Mouse (Mus musculus) layer of hippocampus, postnatal 36 days (tissue): ENCODE measurements around the gene Mrm3. TPM values are rescaled to one million over a fixed set of nuclear protein-coding genes. Genes with fewer than 3 reads are reported as not detected.

Experiments
- DNase-seq, 2 experiments: peaks; one replicate each; pipeline ENCODE4 v3.0.0; 2022
- total RNA-seq, 2 experiments: library from RNA; stranded (reverse); gene quantifications; 2 replicates each; pipeline ENCODE4 v1.2.3; 2021

Mrm3 gene
- total RNA-seq, 2 experiments from 2014 or later: 16.8 to 17.4 TPM

DNA sequence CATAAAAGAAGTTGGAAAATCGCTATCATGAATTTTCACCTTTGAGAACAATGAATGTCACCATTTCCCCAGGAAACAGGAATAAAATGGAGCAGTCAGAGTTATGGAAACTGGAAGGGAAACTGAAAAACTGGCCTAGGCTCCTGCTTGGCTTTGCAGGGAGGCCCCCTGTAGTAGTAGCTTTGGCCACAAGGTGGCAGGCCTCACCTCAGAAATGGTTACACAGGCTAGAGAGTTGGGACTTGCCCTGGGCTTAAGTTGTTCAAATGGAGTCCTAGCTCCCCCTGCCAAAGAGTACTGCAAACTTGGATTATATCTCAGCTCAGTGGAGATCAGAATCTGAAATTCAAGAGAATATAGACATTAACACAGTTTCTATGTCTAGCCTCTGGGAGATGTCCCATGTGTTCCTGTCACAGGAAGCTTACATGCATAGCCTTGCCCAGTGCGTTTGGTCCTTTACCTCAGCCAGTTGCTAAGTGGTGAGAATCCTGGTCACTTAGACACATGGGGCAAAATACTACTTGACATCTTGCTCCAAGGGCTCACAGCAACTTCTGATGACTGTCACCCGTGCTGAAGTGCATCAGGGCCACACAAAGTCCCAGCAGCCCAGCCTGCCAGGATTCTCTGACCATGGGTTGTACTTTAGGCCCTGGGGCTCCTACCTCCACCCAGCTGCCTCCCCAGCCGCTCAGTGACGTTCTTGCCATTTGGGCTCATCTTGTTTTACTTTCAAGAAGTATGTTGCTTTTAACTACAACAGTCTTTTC, 9.8 kb downstream of the Mrm3 start:
- peak; percentile 78 to 84 for DNase-seq

DNA sequence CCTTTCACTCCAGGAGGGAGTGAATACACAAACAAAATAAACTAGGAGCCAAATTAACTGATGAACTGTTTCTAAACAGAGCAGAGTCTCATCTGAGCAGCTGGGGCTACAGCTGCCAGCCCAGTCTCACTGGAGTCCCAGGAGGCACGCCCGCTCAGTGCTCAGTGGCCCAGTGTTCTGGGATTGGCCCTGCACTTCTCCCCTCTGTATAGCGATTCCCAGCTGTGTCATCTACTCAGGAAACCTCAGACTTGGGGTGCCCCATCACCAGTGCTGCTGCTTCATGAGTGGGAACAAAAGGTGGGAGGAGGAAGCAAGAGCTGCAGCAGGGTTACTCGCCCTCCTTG, 10.4 kb downstream of the Mrm3 start:
- no peak for DNase-seq

DNA sequence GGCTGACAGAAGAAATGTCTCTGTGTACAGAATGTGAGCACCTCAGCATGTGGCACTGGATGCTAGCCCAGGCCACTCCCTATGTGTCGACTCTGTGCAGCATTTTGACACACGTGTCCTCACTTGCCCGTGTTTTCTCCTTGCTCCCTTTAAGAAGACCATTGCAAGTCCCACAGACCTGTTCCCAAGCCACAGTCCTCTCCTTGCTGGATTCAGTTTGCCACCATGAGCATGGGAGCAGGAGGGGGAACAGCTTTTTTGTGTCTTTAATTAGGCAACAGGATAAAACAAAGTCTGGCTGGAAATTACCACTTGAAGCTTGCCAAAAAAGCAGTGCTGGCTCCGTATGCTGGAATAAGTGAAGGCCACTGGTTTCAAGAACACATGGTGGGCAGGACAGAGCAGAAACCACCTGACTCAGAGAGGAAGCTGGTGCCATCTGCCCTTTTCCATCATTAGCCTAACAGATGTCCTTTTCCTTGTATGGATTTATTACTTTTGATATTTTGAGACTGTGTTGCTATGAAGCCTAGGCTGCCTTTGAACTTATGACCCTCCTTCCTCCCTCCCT, 12.0 kb downstream of the Mrm3 start:
- peak; percentile 32 to 38 for DNase-seq

DNA sequence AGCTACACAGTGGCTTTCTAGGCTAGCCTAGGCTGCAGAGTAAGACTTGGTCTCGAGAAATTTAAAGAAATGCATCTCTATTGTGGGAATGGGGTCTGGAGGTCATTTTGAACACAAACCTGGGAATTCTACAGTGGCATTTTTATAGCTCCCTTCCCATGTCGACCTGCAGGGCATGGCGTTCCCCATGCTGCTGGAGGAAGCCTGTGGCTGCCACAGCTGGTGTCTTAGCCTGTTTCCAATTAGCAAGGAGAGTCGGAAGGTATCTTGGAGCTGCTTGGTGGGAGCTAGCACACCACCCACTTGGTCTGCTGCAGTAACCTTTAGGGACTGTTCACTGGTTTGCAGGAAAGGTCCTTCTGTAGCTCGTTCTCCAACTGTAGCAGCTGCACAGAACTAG, 12.6 kb downstream of the Mrm3 start:
- no peak for DNase-seq

DNA sequence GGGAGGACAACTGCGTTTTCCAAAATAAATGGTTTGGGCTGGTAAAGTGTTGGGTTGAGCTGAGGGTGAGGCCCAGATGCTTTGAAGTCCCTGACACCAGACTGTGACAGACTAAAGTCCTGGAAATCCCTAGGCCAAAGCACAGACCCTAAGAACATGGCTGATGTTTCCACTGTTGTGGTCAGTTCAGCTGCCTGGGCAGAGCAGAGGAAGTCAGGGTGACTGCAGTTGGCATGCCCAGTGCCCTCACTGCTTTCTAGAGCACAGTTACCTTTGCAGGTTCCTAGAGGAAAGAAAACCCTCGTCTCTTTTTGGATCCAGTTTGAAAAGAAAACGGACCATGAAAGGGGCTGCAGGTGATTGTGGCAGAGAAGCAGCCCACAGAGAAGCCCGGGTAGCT, 13.9 kb downstream of the Mrm3 start:
- no peak for DNase-seq

DNA sequence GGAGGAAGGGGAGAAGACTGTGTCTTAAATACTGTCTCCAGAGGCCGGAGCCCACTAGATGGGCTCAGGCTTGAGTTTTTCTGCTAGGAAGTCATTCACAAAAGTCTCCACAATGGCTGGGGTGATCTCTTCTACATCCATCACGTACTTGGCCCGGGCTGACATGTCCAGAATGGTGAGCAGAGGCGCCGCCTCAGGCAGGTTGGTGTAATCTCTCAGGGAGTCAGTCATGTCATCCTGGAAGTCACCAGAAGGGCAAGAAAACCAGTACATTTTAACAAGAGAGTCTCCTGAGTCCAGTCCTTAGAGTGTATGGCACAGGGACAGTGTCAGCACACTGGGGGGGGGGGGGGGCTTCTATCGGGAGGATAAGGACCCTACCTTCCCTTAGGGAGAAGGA, 15.0 kb downstream of the Mrm3 start:
- no peak for DNase-seq

DNA sequence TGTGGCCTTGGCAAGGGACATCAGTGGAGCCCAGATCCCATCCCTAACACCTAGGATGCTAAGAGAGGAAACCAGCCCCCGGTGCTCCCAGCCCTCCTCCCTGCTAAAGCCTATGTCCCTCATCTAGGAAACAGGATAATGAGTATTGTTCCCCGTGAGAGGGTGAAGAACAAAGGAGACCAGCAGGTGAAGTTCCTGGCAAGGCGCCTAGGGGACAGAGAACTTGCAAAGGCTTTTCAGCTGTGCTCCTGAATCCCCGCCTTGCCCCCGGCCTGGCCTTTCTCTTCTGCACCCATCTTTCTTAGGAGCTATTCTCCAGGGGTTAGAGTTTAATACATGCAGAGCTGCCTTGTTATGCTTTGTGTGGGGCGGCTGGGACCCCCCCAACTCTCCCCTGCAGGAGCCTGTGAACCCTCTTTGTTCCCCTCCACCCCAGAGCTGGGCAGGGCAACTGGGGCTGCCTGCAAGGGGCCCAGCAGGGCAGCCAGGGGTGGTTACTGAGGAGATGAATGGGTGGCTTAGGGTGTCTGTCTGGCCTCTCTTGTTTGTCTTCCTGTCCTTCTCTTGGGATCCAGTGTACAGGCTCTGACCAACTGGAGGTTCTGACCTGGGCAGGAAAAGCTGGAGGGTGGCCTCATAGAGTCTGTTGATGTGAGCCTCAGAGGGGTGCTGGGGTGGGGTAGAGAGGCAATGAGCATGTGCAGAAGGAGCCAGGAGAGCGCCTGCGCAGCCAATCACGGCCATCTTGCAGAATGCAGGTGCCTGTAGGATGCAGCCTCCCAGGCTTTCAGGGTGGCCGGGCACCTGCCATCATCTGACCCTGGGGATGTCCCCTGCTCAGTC, 16.9 kb downstream of the Mrm3 start:
- no peak for DNase-seq

DNA sequence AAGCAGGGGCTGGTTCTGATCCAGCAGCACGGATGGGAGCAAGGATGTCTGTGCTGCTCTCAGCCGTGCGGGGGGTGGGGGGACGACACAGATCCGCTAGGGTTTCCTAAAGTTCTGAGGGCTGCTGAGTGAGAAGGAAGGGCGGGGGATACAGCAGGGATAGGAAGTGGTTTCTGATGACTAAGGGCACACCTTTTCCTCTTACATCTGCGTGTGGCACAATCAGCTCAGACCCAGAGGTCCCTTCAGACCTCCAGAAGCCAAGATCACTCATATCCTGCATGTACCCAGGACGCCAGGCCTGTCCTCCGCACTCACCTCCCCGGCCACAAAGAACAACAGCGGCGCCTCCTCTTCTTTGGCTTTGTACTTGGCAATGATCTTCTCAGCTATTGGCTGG, 17.7 kb downstream of the Mrm3 start:
- no peak for DNase-seq

DNA sequence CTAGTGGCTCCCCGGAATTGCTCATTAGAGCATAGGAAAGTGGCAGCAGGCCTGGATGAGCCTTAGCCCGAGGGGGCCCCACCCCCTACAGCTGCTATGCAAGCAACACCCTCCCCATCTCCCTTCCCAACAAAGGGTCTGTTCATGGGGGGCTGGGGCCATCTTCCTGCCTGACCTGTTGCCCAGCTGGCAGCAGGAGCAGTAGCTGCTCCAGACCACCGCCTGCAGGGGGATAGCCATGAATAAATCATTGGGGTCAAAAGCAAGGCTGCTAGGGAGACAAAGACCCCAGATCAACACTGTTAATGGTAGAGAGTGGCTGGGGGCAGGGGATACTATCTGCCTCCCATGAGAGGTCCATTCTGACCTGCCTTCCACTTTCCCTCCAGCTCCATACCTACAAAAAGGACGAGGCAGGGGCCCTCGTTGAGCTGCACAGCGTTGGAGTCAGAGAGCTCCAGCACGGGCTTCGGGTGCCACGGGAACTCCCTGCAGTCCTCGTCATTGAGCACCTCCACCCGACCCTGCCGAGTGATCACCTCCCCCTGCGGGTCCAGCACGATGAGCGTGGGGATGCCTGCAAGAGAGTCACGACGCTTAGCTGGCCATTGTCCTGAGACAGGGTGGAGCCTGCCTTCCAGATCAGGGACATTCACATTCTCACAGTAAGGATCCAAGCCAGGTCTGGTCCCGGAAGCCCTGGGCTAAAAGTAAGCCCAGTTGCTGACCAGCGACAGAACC, 19.3 kb downstream of the Mrm3 start:
- DNase-seq: no peak

DNA sequence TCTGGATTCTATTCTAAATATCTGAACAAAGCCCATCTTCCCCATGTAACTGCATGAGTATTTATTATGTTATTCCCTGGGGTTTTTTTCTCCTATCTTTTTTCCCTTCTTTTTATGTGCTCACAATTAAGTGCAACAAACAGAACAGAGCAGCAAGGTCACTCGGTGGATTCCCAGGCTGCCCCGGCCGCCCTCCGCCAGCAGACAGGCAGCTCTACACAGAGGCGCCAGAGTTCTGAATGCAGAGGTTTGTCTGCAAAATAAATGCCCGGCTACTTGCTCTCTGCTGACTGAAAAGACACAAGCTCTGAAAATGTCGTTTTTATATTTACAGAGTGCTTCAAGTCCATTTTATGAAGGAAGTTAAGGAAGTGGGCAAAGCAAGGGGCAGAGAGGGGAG, 24.0 kb downstream of the Mrm3 start:
- no peak for DNase-seq

DNA sequence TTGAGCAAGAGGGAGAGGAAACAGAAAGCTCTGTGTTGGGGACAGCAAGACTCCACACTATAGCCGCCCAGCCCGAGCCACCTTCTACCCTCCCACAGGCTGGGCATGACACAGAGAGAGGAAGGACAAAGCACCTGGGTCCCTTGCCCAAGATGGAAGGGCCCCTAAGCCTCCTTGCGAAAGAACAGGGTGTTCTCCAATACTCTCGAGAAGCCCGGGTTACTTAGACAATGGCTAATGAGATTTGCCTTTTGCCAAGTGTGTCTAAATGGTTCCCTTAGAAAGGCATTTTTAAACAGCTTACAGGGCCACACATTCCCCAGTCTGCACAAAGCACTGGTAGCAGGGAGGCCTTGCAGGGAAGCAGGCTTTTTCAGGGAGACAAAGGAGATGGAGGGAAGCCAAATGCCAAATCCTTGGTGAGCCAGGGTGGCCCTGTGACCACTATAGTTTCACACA, 24.5 kb downstream of the Mrm3 start:
- peak; percentile 34 to 38 for DNase-seq

DNA sequence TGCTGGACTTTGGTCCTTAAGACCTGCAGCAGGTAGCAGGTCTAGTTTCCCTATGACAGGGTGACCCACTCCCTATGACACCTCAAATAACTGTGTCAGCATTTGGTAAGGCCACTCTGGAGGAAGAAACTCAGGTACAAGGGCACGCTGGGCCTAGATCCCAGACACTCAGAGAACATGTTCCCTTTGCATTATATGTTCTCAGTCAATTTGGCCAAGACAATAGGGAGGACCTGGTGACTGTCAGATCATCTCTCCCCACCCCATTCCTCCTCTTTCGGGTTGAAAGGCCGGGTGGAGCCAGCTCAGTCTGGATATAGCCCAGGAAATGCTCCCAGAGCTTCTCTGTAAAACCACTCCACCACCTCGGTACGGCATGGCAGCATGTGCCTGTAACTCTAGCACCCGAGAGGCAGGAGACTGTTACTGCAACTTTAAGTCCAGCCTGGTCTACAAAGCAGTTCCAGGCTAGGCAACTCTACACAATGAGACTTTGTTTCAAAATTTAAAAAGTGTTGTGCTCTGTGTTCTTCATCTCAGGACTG, 25.1 kb downstream of the Mrm3 start:
- DNase-seq: no peak

DNA sequence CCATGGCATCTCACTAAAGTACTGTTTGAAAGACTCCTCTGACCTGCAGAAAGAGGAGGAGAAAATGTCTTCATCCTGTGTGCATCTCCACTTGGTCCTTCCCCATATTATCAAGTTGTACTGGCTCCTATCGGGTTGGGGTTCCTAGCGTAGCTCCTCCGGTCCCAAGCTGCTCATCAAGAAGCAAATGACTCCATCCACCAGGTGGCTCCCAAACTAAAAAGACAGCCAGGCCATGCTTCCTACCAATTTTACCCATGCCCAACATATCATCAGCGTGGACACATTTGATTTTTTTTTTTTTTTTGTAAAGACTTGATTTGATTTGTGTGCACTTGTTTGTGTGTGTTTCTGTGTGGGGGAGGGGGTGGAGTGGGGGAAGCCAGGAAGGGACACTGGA, 28.9 kb downstream of the Mrm3 start:
- DNase-seq: no peak

DNA sequence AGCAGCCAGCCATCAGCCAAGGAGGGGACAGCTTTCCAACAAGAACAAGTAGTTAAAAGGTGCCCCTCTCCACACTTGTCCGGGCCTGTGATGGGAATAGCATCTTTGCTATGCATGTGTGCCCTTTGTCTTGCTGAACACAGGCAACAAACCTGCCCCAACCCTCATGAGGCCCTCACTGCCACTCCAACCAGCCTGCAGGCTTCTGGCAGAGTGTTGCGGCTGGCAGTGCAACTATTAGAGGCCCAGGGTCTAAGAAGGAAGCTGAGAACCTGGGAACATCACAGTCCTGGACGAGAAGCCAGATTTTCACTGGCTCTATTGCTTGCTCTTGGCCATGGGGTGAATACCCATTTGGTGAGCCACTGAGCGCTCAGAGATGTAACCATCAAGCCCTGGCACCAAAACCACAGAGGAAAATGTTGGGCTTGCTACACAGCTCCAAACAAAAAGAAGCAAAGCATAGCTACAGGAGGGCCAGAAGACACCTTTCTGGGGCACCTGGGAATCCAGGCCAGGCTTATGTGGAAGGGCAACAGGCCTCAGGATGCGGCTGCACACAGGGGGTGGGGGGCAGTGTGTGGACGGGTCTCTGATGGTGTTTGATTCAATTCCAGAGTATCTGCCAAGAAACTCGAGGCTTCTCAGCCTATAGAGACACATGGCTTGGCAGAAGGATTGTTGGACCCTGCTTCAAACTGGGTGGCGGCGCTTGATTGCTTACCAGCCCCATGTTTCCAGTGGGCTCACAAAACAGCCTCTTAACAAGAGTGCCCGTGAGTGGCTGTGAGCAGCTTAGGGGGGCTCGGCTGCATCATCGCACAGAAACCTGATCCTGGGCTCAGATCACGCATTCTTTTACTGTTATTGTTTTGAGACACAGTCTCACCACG, 35.7 kb downstream of the Mrm3 start:
- no peak for DNase-seq

DNA sequence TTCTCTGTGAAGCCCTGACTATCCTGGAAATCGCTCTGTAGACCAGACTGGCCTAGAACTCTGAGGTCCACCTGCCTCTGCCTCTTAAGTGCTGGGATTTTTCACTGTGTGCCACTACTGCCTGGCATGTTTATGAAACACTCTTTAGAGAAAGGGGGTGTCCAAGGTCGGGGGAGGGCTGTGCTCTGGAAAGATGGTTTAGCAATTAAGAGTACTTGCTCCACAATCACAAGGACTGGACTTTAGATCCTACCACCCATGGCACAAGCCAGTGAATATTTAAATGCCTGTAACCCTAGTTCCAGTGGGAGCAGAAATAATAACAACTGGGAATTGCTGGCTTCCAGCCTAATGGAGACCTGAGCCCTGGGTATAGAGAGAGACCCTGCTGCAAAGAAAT, 36.5 kb downstream of the Mrm3 start:
- DNase-seq: no peak

DNA sequence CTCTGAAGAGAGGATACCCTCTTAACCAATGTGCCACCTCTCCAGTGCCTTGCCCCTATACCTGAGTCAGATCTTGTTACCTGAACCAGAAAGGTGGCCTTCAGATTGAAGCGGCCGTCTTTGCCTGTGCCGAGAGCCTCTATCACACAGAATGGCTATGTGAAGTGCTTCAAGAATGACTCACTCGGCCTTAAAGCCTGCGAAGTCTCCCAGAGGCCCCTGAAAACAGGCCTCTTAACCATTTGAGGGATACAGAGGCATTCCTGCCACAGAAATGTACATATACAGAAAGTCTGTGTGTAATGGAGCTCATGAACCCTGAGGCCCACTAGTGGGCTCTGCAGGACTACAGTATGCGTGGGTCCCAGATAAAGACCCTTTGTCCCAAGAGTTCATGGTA, 40.3 kb downstream of the Mrm3 start:
- no peak for DNase-seq

DNA sequence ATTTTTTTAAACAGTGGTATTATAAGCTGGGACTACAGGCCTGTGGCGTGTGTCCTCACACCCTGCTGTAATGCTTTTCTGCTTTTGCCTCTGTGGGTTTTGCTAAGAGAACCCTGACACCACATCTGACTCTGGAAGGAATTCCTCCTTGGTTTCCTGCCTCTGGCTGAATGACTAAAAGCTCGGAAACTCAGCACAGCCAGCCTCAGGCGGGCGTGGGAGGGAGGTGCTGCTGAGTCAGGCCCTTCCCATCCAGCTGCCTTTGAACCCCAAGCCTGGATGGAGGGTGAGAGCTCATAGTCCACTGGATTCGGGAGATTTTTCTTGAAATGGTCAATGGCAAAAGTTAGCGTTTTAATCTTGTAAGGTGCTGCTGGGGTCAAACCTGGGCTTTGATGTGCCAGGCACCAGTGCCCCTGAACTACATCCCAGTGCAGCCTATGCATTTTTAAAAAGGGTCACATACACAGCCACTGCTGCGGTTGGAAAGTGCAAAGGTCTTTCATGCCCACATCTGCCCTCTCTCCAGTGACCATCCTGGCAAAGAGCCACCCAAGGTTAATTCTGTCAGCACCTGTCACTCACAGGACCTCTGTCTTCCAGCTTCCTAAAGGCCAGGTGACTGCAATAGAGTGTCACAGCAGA, 42.0 kb downstream of the Mrm3 start:
- DNase-seq: no peak

DNA sequence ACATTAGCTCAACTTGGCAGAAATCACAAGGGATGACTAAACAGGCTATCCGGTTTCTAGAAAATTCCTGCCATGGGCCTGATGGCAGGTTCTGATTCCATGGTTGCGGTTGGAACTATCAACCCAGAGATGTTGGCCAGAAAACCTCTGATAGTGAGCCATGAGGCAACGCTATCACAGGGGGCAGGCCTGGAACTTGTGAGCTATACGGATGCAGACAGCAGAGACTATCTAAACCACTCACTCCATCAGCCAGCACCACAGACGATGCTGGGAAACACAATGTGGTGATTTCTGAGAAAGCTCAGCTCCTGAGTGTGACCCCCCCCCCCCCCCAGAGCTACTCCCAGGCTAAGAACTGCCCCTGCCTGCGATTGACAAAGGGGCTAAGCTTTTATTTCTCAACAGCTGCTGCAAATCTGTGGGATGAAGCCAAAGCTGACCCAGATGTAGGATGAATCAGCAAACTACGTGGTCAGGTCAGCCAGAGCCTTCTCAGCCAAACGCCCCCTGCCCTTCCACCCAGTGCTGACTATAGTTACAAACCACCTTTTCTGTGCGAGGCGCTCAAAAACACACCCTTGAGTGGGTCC, 43.1 kb downstream of the Mrm3 start:
- DNase-seq: no peak

DNA sequence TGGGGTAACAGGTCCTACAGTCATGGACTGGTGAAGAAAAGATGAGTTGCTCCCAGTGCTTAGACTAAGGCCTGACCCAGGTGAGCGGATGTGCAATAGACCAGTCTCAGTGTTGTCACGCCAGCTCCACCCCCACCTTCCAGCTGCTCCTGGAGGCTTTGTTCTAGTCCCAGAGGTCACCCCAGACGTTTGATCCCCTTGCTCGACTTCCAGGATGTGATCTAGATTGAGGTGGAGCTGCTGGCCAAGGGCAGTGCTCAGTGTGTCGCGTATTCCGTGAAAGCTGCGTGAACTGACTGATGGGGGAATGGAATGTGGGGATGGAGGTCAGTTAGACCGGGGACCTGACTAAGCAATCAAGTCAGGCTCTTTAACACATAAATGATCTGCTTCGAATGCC, 43.8 kb downstream of the Mrm3 start:
- DNase-seq: no peak

DNA sequence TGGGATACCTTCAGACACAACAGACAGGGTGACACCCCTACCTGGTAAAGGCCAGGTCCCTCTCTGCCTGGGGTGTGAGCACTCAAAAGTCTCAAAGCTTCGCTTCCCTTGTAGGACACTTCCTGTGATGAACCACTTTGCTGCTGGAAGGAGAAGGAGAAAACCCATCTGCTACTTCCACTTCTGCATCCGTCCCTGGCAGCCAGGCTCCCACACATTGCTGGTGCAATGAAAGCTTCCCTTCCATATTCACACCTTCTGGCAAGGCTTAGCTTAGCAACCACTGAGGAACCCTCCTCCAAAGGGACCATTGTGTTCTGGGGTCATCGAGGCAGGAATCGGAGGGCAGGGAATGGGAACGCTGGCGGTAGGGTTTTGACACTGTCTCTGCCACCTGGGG, 45.1 kb downstream of the Mrm3 start:
- no peak for DNase-seq

DNA sequence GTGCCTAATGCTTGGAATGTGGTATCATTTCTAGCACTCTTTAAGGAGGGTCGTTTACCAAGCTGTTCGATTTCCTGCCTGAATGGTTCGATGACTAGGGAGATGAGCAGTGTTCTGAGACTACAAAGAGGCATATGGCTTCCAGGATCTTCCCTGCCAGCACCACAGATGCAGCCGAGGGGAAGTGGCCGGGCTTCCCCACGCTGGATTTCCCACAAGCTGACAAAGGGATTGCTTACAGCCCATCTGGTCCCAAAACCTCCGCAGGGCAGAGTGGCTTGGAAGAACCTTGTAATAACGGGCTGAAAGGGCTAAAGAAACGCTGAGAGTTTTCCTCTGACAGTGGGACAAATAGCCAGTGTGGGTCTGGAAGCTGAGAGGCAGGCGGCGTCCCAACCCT, 46.9 kb downstream of the Mrm3 start:
- DNase-seq: peak; percentile 50 to 53
